Mouse (Mus musculus) forebrain, embryonic 13.5 days (tissue): Measurements from ENCODE around the gene Gm11627. TPM values are rescaled to one million over a fixed set of nuclear protein-coding genes. Genes with fewer than 3 reads are reported as not detected.
A peak's percentile ranks its signal among the peaks of the same experiment; 100 is the strongest.
"Not testable (repeated sequence)": the region's sequence is repeated elsewhere in the genome, so short reads cannot be mapped to it uniquely, and the experiment has no call there.

Source experiments
- ATAC-seq: fragments of 200-750 bp; cut with Nextera tagmentation; 2 replicates; pipeline ENCODE4 v1.8.0; 2017
- H3K27ac ChIP-seq: fragments of 300-500 bp; sonication (generic); 2 replicates; pipeline ENCODE4 v1.5.1; 2015; ENCODE audit warnings: inconsistent platforms, mild to moderate bottlenecking, moderate library complexity
- H3K27me3 ChIP-seq: fragments of 300-500 bp; sonication (generic); 2 replicates; pipeline ENCODE4 v1.6.1; 2015; ENCODE audit warnings: mild to moderate bottlenecking, inconsistent platforms
- H3K36me3 ChIP-seq: fragments of 300-500 bp; sonication (generic); 2 replicates; pipeline ENCODE4 v1.6.1; 2015; ENCODE audit warnings: mild to moderate bottlenecking, inconsistent platforms; ENCODE audit not compliant: poor library complexity, severe bottlenecking
- H3K4me1 ChIP-seq: fragments of 300-500 bp; sonication (generic); 2 replicates; pipeline ENCODE4 v1.6.1; 2015; ENCODE audit warnings: inconsistent platforms
- H3K4me2 ChIP-seq: fragments of 300-500 bp; sonication (generic); 2 replicates; pipeline ENCODE4 v1.6.1; 2015; ENCODE audit warnings: inconsistent platforms, mild to moderate bottlenecking, moderate library complexity
- H3K4me3 ChIP-seq: fragments of 300-500 bp; sonication (generic); 2 replicates; pipeline ENCODE4 v1.5.1; 2015; ENCODE audit warnings: mild to moderate bottlenecking, inconsistent platforms
- H3K9ac ChIP-seq: fragments of 300-500 bp; sonication (generic); 2 replicates; pipeline ENCODE4 v1.6.1; 2015; ENCODE audit warnings: mild to moderate bottlenecking, inconsistent platforms
- H3K9me3 ChIP-seq: fragments of 300-500 bp; sonication (generic); replicated peaks from 2 replicates; pipeline ENCODE4 v1.6.1; 2016; ENCODE audit warnings: inconsistent platforms
- WGBS: fragments of 180-500 bp; shearing (Covaris S2); methylation state at CpG from one replicate; pipeline ENCODE4 v1.1.7; 2015; 5-methylcytosine and 5-hydroxymethylcytosine counted together
- polyA plus RNA-seq: library from polyadenylated mRNA; unstranded; fragments of >200 nt; fragmentation: Nextera tagmentation; extraction: Ambion mirVana; gene quantifications from 2 replicates; pipeline ENCODE4 v1.2.1, GENCODE M21; 2015

Gm11627 gene
- polyA plus RNA-seq, 1 experiment from 2014 or later: 17.2 TPM

- Histone ChIP-seq H3K4me1 (peaks cover 54% of the 10 kb centered on the region), H3K9ac (peak overlapping the region; percentile 99), H3K36me3 (no peaks in the 10 kb centered on the region), H3K27ac (peak overlapping the region; percentile 55; the same call in 1 of the 2 replicates), H3K4me2 (peak overlapping the region; percentile 84), H3K27me3 (no peaks in the 10 kb centered on the region), H3K9me3 (no peaks in the 10 kb centered on the region), H3K4me3 (peak overlapping the region; percentile 90)
- ATAC-seq: no peak
- WGBS: 14% methylated on average over 4 of the region's 4 CpGs
Measured at GRCm38 (mm10) chr11:102608691-102609090, 29.4 kb upstream of the Gm11627 start.

- Histone ChIP-seq H3K9me3 (no peaks in the 10 kb centered on the region), H3K9ac (peak overlapping the region; percentile 99), H3K27ac (peak overlapping the region; percentile 75; the same call in 1 of the 2 replicates), H3K4me1 (peaks cover 57% of the 10 kb centered on the region), H3K4me2 (peak overlapping the region; percentile 84), H3K27me3 (no peaks in the 10 kb centered on the region), H3K4me3 (peak overlapping the region; percentile 90), H3K36me3 (no peaks in the 10 kb centered on the region)
- no peak for ATAC-seq
- WGBS: 3% methylated on average over 10 of the region's 10 CpGs
Measured at GRCm38 (mm10) chr11:102607686-102608548, 28.7 kb upstream of the Gm11627 start.

GRCm38 (mm10) chr11:102607201-102607600 is 27.9 kb upstream of the Gm11627 start:
- Histone ChIP-seq H3K4me2 (peak overlapping the region; percentile 84), H3K4me1 (peaks cover 64% of the 10 kb centered on the region), H3K27ac (peak overlapping the region; percentile 75), H3K9ac (peak overlapping the region; percentile 99), H3K4me3 (peak overlapping the region; percentile 90)
- H3K27me3 ChIP-seq, H3K36me3 ChIP-seq, H3K9me3 ChIP-seq, ATAC-seq: not testable (repeated sequence)
- WGBS: 1% methylated on average over 12 of the region's 12 CpGs

- no peaks in the 10 kb centered on the region for H3K9me3 ChIP-seq
- H3K4me2 ChIP-seq: peak overlapping the region; percentile 84
- under 1% methylated on average over 12 of the region's 12 CpGs for WGBS
- no peak for ATAC-seq
- H3K36me3 ChIP-seq: no peaks in the 10 kb centered on the region
- no peaks in the 10 kb centered on the region for H3K27me3 ChIP-seq
- peak overlapping the region; percentile 90 for H3K4me3 ChIP-seq
- peak overlapping the region; percentile 75 for H3K27ac ChIP-seq
- peak overlapping the region; percentile 99 for H3K9ac ChIP-seq
- H3K4me1 ChIP-seq: peaks cover 67% of the 10 kb centered on the region
Measured at GRCm38 (mm10) chr11:102606751-102607171, 27.5 kb upstream of the Gm11627 start.

- Histone ChIP-seq H3K4me3 (peak overlapping the region; percentile 90), H3K9me3 (no peaks in the 10 kb centered on the region), H3K4me1 (peaks cover 60% of the 10 kb centered on the region), H3K4me2 (peak overlapping the region; percentile 84), H3K27me3 (no peaks in the 10 kb centered on the region), H3K27ac (peak overlapping the region; percentile 99), H3K9ac (peak overlapping the region; percentile 99), H3K36me3 (no peaks in the 10 kb centered on the region)
- whole genome bisulfite sequencing: under 1% methylated on average over 62 of the region's 62 CpGs
- ATAC-seq: no peak
Measured at GRCm38 (mm10) chr11:102605553-102606416, 26.5 kb upstream of the Gm11627 start.

GRCm38 (mm10) chr11:102604777-102605552 is 25.7 kb upstream of the Gm11627 start:
- Histone ChIP-seq H3K4me3 (peak overlapping the region; percentile 90), H3K36me3 (no peaks in the 10 kb centered on the region), H3K9ac (peak overlapping the region; percentile 99), H3K4me2 (peak overlapping the region; percentile 84), H3K27me3 (no peaks in the 10 kb centered on the region), H3K27ac (peak overlapping the region; percentile 99), H3K4me1 (peaks cover 52% of the 10 kb centered on the region), H3K9me3 (no peaks in the 10 kb centered on the region)
- under 1% methylated on average over 69 of the region's 74 CpGs for WGBS
- ATAC-seq: peak; percentile 46

GRCm38 (mm10) chr11:102604010-102604584 is 24.8 kb upstream of the Gm11627 start, which contains the start of gene Fzd2:
TSS of gene Fzd2 (plus strand) at chr11:102604396.
- peak within 1 kb of the TSS; percentile 90 for H3K4me3 ChIP-seq
- H3K9me3 ChIP-seq: no peaks in the 10 kb centered on the region
- peak within 1 kb of the TSS; percentile 84 for H3K4me2 ChIP-seq
- peak within 1 kb of the TSS; percentile 99 for H3K27ac ChIP-seq
- peak; percentile 94 for ATAC-seq
- H3K36me3 ChIP-seq: no peaks in the 10 kb centered on the region
- no peaks in the 10 kb centered on the region for H3K27me3 ChIP-seq
- peak within 1 kb of the TSS; percentile 99 for H3K9ac ChIP-seq
- H3K4me1 ChIP-seq: peaks cover 43% of the 10 kb centered on the region
- under 1% methylated on average over 21 of the region's 31 CpGs for WGBS

GRCm38 (mm10) chr11:102603496-102603850 is 24.2 kb upstream of the Gm11627 start:
- Histone ChIP-seq H3K27ac (peak overlapping the region; percentile 99), H3K9me3 (no peaks in the 10 kb centered on the region), H3K4me1 (peaks cover 37% of the 10 kb centered on the region), H3K27me3 (no peaks in the 10 kb centered on the region), H3K4me3 (peak overlapping the region; percentile 90), H3K36me3 (no peaks in the 10 kb centered on the region), H3K9ac (peak overlapping the region; percentile 60), H3K4me2 (peak overlapping the region; percentile 66)
- ATAC-seq: peak; percentile 80
- 0% methylated on average over 10 of the region's 10 CpGs for WGBS

GRCm38 (mm10) chr11:102602816-102603495 is 23.7 kb upstream of the Gm11627 start:
- WGBS: 1% methylated on average over 13 of the region's 13 CpGs

GRCm38 (mm10) chr11:102599912-102600311 is 20.7 kb upstream of the Gm11627 start:
- H3K9ac ChIP-seq: no peak overlapping the region
- no peak for ATAC-seq
- H3K27ac ChIP-seq: no peak overlapping the region
- H3K36me3 ChIP-seq: no peaks in the 10 kb centered on the region
- no peaks in the 10 kb centered on the region for H3K27me3 ChIP-seq
- 87% methylated on average over 3 of the region's 3 CpGs for WGBS
- no peaks in the 10 kb centered on the region for H3K9me3 ChIP-seq
- no peak overlapping the region for H3K4me2 ChIP-seq
- H3K4me1 ChIP-seq: peaks cover 26% of the 10 kb centered on the region
- H3K4me3 ChIP-seq: no peak overlapping the region

More at GRCm38 (mm10) chr11:102602816-102603495, 23.7 kb upstream of the Gm11627 start:
- Histone ChIP-seq H3K36me3 (no peaks in the 10 kb centered on the region), H3K27me3 (no peaks in the 10 kb centered on the region), H3K9ac (peak overlapping the region; percentile 60), H3K9me3 (no peaks in the 10 kb centered on the region), H3K4me2 (peak overlapping the region; percentile 66), H3K4me3 (peak overlapping the region; percentile 90), H3K27ac (peak overlapping the region; percentile 99), H3K4me1 (peaks cover 32% of the 10 kb centered on the region)
- no peak for ATAC-seq
